Mouse (Mus musculus) heart, embryonic 12.5 days (tissue): ENCODE data around the gene Ccdc110. TPM values are rescaled to one million over a fixed set of nuclear protein-coding genes. Genes with fewer than 3 reads are reported as not detected.

ENCODE experiments used
- ATAC-seq: fragments of 200-750 bp; cut with Nextera tagmentation; 2 replicates; pipeline ENCODE4 v1.8.0; 2017; ENCODE audit warnings: moderate TSS enrichment, moderate library complexity; ENCODE audit not compliant: insufficient number of reproducible peaks, low FRiP score
- H3K27ac ChIP-seq: fragments of 300-500 bp; sonication (generic); 2 replicates; pipeline ENCODE4 v1.5.1; 2016; ENCODE audit warnings: mild to moderate bottlenecking, moderate library complexity; ENCODE audit not compliant: poor library complexity, severe bottlenecking
- H3K27me3 ChIP-seq: fragments of 300-500 bp; sonication (generic); replicated peaks from 2 replicates; pipeline ENCODE4 v1.6.1; 2016; ENCODE audit warnings: mild to moderate bottlenecking, moderate library complexity
- H3K36me3 ChIP-seq: fragments of 300-500 bp; sonication (generic); 2 replicates; pipeline ENCODE4 v1.6.1; 2016; ENCODE audit warnings: mild to moderate bottlenecking, moderate library complexity
- H3K4me1 ChIP-seq: fragments of 300-500 bp; sonication (generic); replicated peaks from 2 replicates; pipeline ENCODE4 v1.6.1; 2016; ENCODE audit warnings: mild to moderate bottlenecking
- H3K4me2 ChIP-seq: fragments of 300-500 bp; sonication (generic); 2 replicates; pipeline ENCODE4 v1.6.1; 2016; ENCODE audit warnings: mild to moderate bottlenecking, moderate library complexity
- H3K4me3 ChIP-seq: fragments of 300-500 bp; sonication (generic); 2 replicates; pipeline ENCODE4 v1.5.1; 2016; ENCODE audit warnings: mild to moderate bottlenecking
- H3K9ac ChIP-seq: fragments of 300-500 bp; sonication (generic); 2 replicates; pipeline ENCODE4 v1.6.1; 2016; ENCODE audit warnings: mild to moderate bottlenecking, moderate library complexity
- H3K9me3 ChIP-seq: fragments of 300-500 bp; sonication (generic); replicated peaks from 2 replicates; pipeline ENCODE4 v1.6.1; 2016; ENCODE audit warnings: mild to moderate bottlenecking, moderate library complexity
- WGBS: fragments of 180-500 bp; shearing (Covaris S2); methylation state at CpG from one replicate; pipeline ENCODE4 v1.1.7; 2016; 5-methylcytosine and 5-hydroxymethylcytosine counted together
- polyA plus RNA-seq: library from polyadenylated mRNA; unstranded; fragments of >200 nt; fragmentation: Nextera tagmentation; extraction: Ambion mirVana; gene quantifications from 2 replicates; pipeline ENCODE4 v1.2.1, GENCODE M21; 2016

Gene Ccdc110
- 0.06 and 0.20 TPM in 2 replicates for polyA plus RNA-seq

DNA sequence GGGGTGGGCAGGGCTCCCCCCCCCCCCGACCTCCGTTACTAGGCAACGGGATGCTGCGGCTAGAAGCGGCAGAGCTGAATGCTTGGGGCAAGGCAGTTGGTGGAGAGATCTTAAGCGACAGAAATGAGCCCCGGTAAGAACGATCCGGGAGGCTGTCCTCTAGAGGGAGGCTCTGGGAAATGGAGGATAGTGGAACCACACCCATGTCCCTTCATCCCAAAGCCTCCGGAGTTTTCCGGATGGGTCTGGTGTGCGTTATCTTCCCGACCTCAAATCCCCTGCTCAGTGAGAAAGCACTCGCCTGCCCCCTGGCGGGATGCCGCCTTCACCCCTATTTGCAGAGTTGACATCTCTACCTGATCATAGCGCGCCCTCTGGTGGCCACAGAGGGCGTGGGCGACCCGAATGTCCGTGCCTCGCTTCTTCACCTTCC, at the start of gene Ccdc110:
TSS of gene Ccdc110 (plus strand) at position 38 of the 433 bp plus-strand sequence.
- ATAC-seq, result peak; percentile 77
- H3K27ac ChIP-seq, result no peak within 1 kb of the TSS
- H3K4me3 ChIP-seq, result peak within 1 kb of the TSS; percentile 39
- H3K4me1 ChIP-seq, result peaks cover 4% of the 10 kb centered on the region; the same call in 1 of the 2 replicates
- H3K9me3 ChIP-seq, result peaks cover 10% of the 10 kb centered on the region
- no peaks in the 10 kb centered on the region for H3K27me3 ChIP-seq
- no peaks in the 10 kb centered on the region for H3K36me3 ChIP-seq
- whole genome bisulfite sequencing, result 10% methylated on average over 23 of the region's 23 CpGs
- peak within 1 kb of the TSS; percentile 60 for H3K4me2 ChIP-seq
- no peak within 1 kb of the TSS for H3K9ac ChIP-seq

DNA sequence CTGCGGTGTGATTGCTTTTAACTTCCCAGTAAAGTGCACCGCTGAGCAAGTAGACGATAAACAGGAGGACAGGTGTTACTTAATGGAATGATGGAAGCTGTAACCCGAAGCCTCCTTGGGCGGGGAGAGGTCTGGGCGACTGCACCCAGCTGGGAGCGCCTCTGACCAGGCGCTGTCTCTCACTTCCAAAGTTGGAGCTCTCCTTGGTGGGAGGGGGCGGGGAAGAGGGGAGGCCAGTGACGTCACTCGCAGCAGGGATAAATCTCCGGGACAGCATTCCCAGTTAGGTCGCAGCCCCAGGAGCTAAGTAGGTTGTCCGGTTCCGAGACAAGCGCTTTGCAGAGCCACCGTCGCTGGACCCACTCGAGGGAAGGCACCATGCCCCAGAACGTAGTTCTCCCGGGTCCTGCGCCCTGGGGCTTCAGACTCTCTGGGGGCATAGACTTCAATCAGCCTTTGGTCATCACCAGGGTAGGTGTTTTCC, 49.2 kb upstream of the Ccdc110 start, which contains the start of gene Pdlim3:
TSS of gene Pdlim3 (plus strand) at position 260 of the 484 bp plus-strand sequence.
- Histone ChIP-seq H3K27me3 (no peaks in the 10 kb centered on the region), H3K4me1 (peaks cover 32% of the 10 kb centered on the region), H3K9ac (peak within 1 kb of the TSS; percentile 84), H3K36me3 (0 out of 2 replicates have a peak, but pooled peaks cover 2% of the 10 kb centered on the region), H3K4me3 (peak within 1 kb of the TSS; percentile 64), H3K4me2 (peak within 1 kb of the TSS; percentile 72), H3K27ac (peak within 1 kb of the TSS; percentile 96), H3K9me3 (no peaks in the 10 kb centered on the region)
- WGBS, result under 1% methylated on average over 22 of the region's 22 CpGs
- ATAC-seq, result peak; percentile 88

DNA sequence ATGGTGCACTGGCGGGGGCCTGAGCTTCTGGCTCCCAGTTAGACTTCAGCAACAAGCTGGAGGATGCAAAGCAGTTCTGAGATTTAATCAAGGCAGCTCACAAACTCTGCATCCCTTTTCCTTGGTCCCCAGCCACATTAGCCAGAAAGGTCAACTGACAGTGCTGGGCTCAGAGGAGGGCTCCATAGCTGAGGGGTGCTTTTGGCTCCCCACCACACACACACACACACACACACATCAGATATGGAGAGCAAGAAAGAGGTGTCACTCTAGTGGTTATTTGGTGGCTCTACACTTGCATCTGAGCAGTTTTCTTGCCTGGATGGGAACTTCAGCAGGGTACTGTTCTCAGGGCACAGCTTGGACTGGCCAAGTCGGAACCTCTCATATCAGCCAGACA, 48.6 kb upstream of the Ccdc110 start:
- Histone ChIP-seq H3K36me3 (0 out of 2 replicates have a peak, but pooled peaks cover 2% of the 10 kb centered on the region), H3K4me3 (peak overlapping the region; percentile 64), H3K9me3 (no peaks in the 10 kb centered on the region), H3K9ac (peak overlapping the region; percentile 84), H3K4me1 (peaks cover 38% of the 10 kb centered on the region), H3K4me2 (peak overlapping the region; percentile 72), H3K27ac (peak overlapping the region; percentile 96), H3K27me3 (no peaks in the 10 kb centered on the region)
- WGBS, result 5% methylated on average over 2 of the region's 2 CpGs
- ATAC-seq, result peak; percentile 58

DNA sequence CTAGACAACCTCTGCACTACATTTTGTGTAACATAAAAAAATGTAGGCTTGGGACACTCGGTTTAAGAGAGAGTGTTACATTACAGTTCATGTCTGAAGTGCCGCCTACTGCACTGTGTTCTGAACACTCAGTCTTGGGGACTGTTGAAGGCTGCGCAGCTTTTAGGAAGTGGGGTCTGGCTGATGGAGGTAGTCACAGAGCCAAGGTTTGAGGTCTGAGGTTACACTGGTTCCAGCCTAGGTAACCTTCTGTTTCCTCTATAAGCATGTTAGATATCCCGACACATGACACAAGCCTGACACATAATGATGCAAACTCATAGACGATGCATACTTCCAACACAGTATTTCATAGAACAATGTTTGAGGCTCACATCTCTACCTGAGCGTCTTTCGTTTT, 44.7 kb upstream of the Ccdc110 start:
- peaks cover 14% of the 10 kb centered on the region for H3K36me3 ChIP-seq
- H3K4me1 ChIP-seq, result peaks cover 32% of the 10 kb centered on the region
- no peak overlapping the region for H3K4me3 ChIP-seq
- no peak for ATAC-seq
- no peak overlapping the region for H3K9ac ChIP-seq
- H3K9me3 ChIP-seq, result no peaks in the 10 kb centered on the region
- 83% methylated on average over 7 of the region's 7 CpGs for WGBS
- no peak overlapping the region for H3K27ac ChIP-seq
- no peaks in the 10 kb centered on the region for H3K27me3 ChIP-seq
- peak overlapping the region; percentile 30 for H3K4me2 ChIP-seq

DNA sequence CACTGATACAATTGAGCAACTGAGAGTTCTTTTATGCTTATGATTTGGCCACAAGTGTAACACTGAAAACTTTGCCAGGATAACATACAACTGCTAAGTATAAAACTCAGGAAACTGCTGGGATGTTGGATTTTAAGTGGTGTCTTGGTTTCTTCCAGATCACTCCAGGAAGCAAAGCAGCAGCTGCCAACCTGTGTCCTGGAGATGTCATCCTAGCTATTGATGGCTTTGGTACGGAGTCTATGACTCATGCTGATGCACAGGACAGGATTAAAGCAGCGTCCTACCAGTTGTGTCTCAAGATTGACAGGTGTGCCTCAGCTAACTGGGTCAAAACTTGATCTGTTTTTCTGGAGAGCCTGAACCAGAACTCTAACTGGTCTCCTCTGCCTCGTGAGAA, 37.8 kb upstream of the Ccdc110 start:
- Histone ChIP-seq H3K4me1 (peaks cover 23% of the 10 kb centered on the region), H3K36me3 (peaks cover 43% of the 10 kb centered on the region), H3K27me3 (no peaks in the 10 kb centered on the region), H3K4me3 (no peak overlapping the region), H3K9me3 (no peaks in the 10 kb centered on the region), H3K27ac (no peak overlapping the region), H3K4me2 (no peak overlapping the region), H3K9ac (no peak overlapping the region)
- WGBS, result 74% methylated on average over 3 of the region's 3 CpGs
- no peak for ATAC-seq

DNA sequence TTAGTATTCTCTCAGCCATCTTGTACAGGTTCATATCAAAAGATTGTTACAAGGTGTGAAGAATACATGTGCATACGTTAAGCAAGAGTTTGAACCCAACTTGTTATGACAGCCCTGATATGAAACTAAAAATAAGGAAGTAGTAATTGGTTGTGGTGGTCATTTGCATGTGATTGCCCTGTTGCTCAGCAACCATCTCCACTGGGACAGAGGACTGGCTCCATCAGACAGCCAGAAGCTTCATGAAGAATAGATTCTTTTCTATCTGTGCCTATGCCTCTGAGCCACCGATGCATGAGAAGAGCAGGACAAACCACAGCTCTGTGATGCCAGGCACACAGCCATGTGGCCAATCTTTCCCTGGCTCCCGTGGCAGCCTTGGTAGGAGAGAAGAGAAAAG, 34.6 kb upstream of the Ccdc110 start:
- H3K27ac ChIP-seq, result 0 out of 2 replicates have a peak overlapping the region, but pooled peaks have one; percentile 24
- ATAC-seq, result no peak
- H3K4me1 ChIP-seq, result peaks cover 37% of the 10 kb centered on the region
- H3K4me3 ChIP-seq, result no peak overlapping the region
- H3K36me3 ChIP-seq, result peaks cover 42% of the 10 kb centered on the region
- H3K9ac ChIP-seq, result no peak overlapping the region
- WGBS, result 68% methylated on average over 3 of the region's 3 CpGs
- no peak overlapping the region for H3K4me2 ChIP-seq
- no peaks in the 10 kb centered on the region for H3K27me3 ChIP-seq
- H3K9me3 ChIP-seq, result no peaks in the 10 kb centered on the region

DNA sequence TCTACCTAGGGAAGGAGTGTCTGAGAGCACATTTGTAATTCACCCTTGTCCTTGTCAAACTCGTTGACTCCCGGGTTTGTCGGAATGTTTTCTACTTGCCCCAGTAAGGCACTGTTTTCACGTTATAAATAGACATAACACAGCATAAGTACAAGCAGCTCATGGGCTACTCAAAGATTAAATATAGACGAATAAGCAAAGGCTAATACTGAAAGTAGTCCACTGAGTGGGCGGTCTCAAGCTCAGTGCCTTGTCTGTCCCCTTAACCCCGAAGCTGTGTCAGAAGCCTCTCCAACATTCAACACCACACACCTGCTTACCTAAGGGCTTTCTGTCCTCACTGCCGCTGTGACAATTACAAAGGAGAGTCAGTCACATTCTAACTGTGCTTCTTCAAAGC, 32.8 kb upstream of the Ccdc110 start:
- H3K9ac ChIP-seq, result no peak overlapping the region
- peak; percentile 73 for ATAC-seq
- peaks cover 31% of the 10 kb centered on the region for H3K4me1 ChIP-seq
- 42% methylated on average over 8 of the region's 8 CpGs for WGBS
- no peaks in the 10 kb centered on the region for H3K9me3 ChIP-seq
- no peaks in the 10 kb centered on the region for H3K27me3 ChIP-seq
- H3K4me3 ChIP-seq, result no peak overlapping the region
- peaks cover 43% of the 10 kb centered on the region for H3K36me3 ChIP-seq
- peak overlapping the region; percentile 42; the same call in 1 of the 2 replicates for H3K4me2 ChIP-seq
- H3K27ac ChIP-seq, result peak overlapping the region; percentile 84

DNA sequence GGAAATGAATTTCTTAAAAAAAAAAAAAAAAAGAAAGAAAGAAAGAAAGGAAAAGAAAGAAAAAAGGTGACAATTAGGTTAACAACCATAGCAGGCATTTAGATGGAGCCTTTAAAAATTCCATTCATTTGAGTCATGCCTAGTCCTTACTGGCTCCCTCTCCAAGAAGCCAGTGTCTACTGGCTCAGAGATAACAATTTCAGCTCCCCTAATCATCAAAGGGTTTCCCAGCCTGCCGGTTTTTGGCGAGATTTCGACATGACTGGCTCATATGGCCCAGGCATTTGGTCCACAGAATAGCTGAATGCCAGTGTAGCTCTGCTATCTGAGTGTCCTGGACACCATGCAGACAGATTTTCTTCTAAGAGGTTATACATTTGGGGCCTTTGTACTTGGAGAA, 30.8 kb upstream of the Ccdc110 start:
- peak; percentile 72; the same call in 1 of the 2 replicates for ATAC-seq
- 0% methylated on average over 3 of the region's 3 CpGs for WGBS
- H3K9me3 ChIP-seq, result no peaks in the 10 kb centered on the region
- peaks cover 31% of the 10 kb centered on the region for H3K4me1 ChIP-seq
- H3K27ac ChIP-seq, result peak overlapping the region; percentile 71
- no peak overlapping the region for H3K9ac ChIP-seq
- no peaks in the 10 kb centered on the region for H3K27me3 ChIP-seq
- no peak overlapping the region for H3K4me2 ChIP-seq
- H3K4me3 ChIP-seq, result no peak overlapping the region
- peaks cover 48% of the 10 kb centered on the region for H3K36me3 ChIP-seq

DNA sequence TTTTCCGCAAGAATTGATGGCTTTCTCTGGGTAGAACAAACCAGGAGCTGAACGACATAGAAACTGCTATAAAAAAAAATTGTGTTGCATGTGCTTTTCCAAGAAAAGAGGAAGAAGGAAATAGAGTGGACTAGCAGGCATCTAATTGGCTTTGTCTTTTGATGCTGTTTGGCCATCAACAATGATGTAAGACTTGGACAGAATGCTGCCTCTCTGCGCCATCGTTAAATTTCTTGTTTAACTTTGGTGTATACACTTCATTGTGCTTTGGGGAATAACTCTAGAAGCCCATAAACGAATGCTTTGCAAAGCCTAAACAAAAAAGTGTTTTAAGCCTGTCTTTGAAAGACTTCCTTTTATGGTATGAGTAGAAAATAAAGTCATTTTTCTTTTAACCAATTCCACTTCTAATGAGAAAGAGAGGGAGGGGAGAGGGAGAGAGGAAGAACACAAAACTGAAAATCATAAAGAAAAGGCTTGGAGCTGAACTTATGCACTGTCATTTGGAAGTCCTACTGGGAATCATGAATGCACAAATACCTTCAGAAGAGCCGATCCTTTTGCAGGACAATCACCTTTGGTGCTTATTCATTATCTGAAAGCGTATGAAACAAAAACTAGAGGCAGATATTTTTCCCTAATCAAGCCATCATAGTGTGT, 28.7 kb upstream of the Ccdc110 start:
- Histone ChIP-seq H3K27ac (no peak overlapping the region), H3K4me3 (no peak overlapping the region), H3K36me3 (peaks cover 57% of the 10 kb centered on the region), H3K9me3 (no peaks in the 10 kb centered on the region), H3K4me1 (peaks cover 23% of the 10 kb centered on the region), H3K27me3 (no peaks in the 10 kb centered on the region), H3K9ac (no peak overlapping the region), H3K4me2 (no peak overlapping the region)
- 84% methylated on average over 7 of the region's 7 CpGs for WGBS
- no peak for ATAC-seq

DNA sequence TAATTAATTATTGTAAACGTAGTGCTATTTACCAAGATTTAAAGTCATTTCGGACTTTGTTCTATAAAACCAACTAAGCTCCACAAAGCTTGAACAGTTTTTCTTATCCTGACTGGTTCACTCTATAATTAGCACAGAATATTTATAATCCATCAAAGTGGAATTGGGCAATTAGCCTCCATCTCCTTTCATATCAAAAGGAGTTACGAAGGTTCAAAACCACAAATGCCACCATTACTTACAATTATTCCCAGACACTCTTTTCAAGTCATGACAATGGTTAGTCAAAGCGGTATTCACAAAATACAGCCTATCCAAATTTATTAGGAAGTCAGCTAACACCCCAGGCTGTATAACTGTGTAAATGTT, 28.2 kb upstream of the Ccdc110 start:
- Histone ChIP-seq H3K27me3 (no peaks in the 10 kb centered on the region), H3K36me3 (peaks cover 62% of the 10 kb centered on the region), H3K27ac (no peak overlapping the region), H3K4me3 (no peak overlapping the region), H3K4me1 (peaks cover 20% of the 10 kb centered on the region), H3K4me2 (no peak overlapping the region), H3K9ac (no peak overlapping the region), H3K9me3 (no peaks in the 10 kb centered on the region)
- no peak for ATAC-seq
- 91% methylated on average over 4 of the region's 4 CpGs for WGBS

DNA sequence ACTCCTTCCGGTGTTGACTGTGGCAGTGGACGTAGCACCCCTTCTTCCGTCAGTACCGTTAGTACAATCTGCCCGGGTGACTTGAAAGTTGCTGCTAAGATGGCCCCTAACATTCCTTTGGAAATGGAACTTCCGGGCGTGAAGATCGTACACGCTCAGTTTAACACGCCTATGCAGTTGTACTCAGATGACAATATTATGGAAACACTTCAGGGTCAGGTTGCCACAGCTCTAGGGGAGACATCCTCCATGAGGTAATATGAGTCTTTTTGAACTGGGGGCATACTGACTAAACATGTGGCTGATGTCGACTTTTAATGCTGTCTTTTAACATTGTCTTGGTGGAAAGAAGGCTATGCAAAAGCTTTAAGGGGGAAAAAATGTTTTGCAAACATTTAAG, 20.7 kb upstream of the Ccdc110 start:
- no peak overlapping the region for H3K4me3 ChIP-seq
- ATAC-seq, result no peak
- H3K4me2 ChIP-seq, result no peak overlapping the region
- no peak overlapping the region for H3K9ac ChIP-seq
- no peaks in the 10 kb centered on the region for H3K27me3 ChIP-seq
- H3K4me1 ChIP-seq, result no peaks in the 10 kb centered on the region; the same call in 1 of the 2 replicates
- H3K9me3 ChIP-seq, result no peaks in the 10 kb centered on the region
- peaks cover 82% of the 10 kb centered on the region for H3K36me3 ChIP-seq
- H3K27ac ChIP-seq, result no peak overlapping the region
- WGBS, result 85% methylated on average over 11 of the region's 11 CpGs
